Mouse (Mus musculus): ENCODE measurements around the gene Gpx2. TPM values are rescaled to one million over a fixed set of nuclear protein-coding genes. Genes with fewer than 3 reads are reported as not detected.

The Gpx2 gene
- total RNA-seq (2023) = not detected

DNA sequence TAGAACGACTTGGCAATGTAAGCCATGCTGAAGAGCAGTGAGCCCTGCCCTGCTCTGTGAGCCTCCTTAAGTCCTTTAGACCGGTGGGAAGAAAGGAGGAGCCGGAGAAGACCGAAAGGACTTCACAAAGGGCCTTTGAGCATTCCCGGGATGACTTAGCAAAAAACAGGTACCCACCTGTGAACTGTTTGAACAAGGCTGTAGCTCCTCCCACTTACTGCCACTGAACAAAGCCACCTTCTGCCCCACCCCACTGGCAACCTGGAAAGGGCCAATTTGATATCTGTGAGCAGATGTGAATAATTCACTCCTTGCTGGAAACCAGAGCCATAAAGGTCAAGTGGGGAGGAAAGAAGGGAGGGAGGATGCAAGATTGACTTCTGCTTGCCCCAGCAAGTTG, at the start of gene Gpx2:
TSS of gene Gpx2 (minus strand) at position 205 of the 400 bp plus-strand sequence.

DNA sequence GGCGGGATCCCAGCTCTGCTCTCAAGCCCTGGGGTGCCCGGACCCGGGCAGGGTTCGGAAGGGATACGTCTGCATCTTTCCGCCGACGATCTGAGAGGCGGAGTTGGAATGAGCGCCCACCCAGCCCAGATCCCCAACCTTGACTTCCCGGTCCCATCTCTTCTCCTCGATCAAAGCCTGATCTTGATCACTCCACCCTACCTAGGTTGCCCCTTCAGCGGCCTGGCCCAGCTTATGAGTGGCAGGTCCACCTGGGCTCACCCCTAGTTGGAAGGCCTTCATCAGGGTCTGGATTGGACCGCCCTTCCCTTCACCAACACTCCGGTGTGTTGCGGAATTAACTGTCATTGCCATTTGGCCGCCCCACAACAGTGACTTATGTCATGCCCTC, 27.3 kb upstream of the Gpx2 start, which contains the start of gene Rab15:
TSS of gene Rab15 (minus strand) at position 258 of the 391 bp plus-strand sequence.

GRCm38 (mm10) chr12:76765354-76765851, 30.0 kb downstream of the Gpx2 start, which contains the start of the genes Churc1 and Fntb:
Gene Churc1, plus strand, starts transcription at chr12:76765538.
Gene Fntb, plus strand, starts transcription at chr12:76765589.

Other genes starting within 250 kb of the Gpx2 start
- gene Sptb, start 85.0 kb downstream of the Gpx2 start, total RNA-seq (2023) = 10 to 100 TPM in 1 of 2 experiments, 1 to 10 TPM in 1; 8.3 to 25.1 TPM
- gene Churc1, start 30.0 kb downstream of the Gpx2 start, total RNA-seq (2023) = 10 to 100 TPM; 26.7 to 27.4 TPM
- 1 to 10 TPM; 6.5 to 6.8 TPM for gene Fntb, start 30.0 kb downstream of the Gpx2 start, total RNA-seq (2023)
- gene Rab15, start 27.4 kb upstream of the Gpx2 start, total RNA-seq (2023) = under 1 TPM; 0.33 to 0.53 TPM
- 100 to 1,000 TPM; 335 to 355 TPM for gene Max, start 166.6 kb upstream of the Gpx2 start, total RNA-seq (2023)